Mouse (Mus musculus) spleen, adult 2 months (tissue): Measurements from ENCODE around the gene Arhgef12.

Experiments
- CTCF ChIP-seq: fragments of 200-500 bp; IDR thresholded peaks from 2 replicates; pipeline ENCODE4 v1.5.1; 2011; ENCODE audit warnings: mild to moderate bottlenecking, inconsistent platforms; ENCODE audit not compliant: insufficient read depth, insufficient read length, insufficient replicate concordance; ENCODE audit errors: extremely low read depth
- POLR2A ChIP-seq: fragments of 200-500 bp; IDR thresholded peaks from 2 replicates; pipeline ENCODE4 v1.6.1; 2011; ENCODE audit warnings: low read depth, low read length, inconsistent platforms

GRCm38 (mm10) chr9:43109125-43109524, 2.1 kb upstream of the Arhgef12 start:
- TF ChIP-seq CTCF = no peak
- TF ChIP-seq POLR2A = no peak
